In genomic region chr10:121904137-121904536, GRCm38 (mm10) we compare ENCODE assay signal across 10 mouse cellular contexts.
DNase-seq lines count a peak whose midpoint lies in the region; ATAC-seq lines count a peak whose summit lies in the region.
"Had no signal": no experiment of that assay in that cellular context is flagged by ENCODE, and none has a peak within 500 bp of the region (broad histone marks: within the 10 kb centered on the region; RNA-seq: fewer than 3 reads in every experiment).

No protein-coding gene starts in this region.

- H3K9me3 ChIP-seq in hindbrain, embryonic 14.5 days (ENCODE audit: control insufficient read depth, low read length), result no peaks in the 10 kb centered on the region
- no peaks in the 10 kb centered on the region for H3K9me3 ChIP-seq in hindbrain, embryonic 12.5 days (replicated peaks)

- peak overlapping the region; percentile 30; the same call in 1 of the 2 replicates for H3K27ac ChIP-seq in hindbrain, embryonic 14.5 days
- no peak overlapping the region for H3K27ac ChIP-seq in hindbrain, embryonic 12.5 days
- H3K27ac ChIP-seq: liver, embryonic 14.5 days had no signal

- no peak overlapping the region for H3K9ac ChIP-seq in hindbrain, embryonic 14.5 days
- H3K9ac ChIP-seq in hindbrain, embryonic 12.5 days, result no peak overlapping the region
- H3K9ac ChIP-seq: liver, embryonic 14.5 days had no signal

- 60% methylated on average over 1 of the region's 1 CpGs for WGBS in hindbrain, embryonic 14.5 days
- 57% methylated on average over 1 of the region's 1 CpGs for WGBS in hindbrain, embryonic 12.5 days

- H3K36me3 ChIP-seq in hindbrain, embryonic 14.5 days (replicated peaks; ENCODE audit: control insufficient read depth, insufficient read depth), result no peaks in the 10 kb centered on the region
- H3K36me3 ChIP-seq in hindbrain, embryonic 12.5 days, result 0 out of 2 replicates have a peak, but pooled peaks cover 3% of the 10 kb centered on the region

- no peak for ATAC-seq in hindbrain, embryonic 14.5 days (ENCODE audit: low FRiP score)
- no peak for ATAC-seq in hindbrain, embryonic 12.5 days (ENCODE audit: low FRiP score)
- ATAC-seq in erythroid progenitor cell, adult 5-6 weeks (replicated peaks; ENCODE audit: low FRiP score, poor library complexity, severe bottlenecking), result no peak

- intact Hi-C loops in heart, postnatal 14 days (cut with DNase I), result loop anchor here (5.0 kb wide), 1 partner anchor 67 kb away; no protein-coding TSS in a partner anchor

- no peak overlapping the region for H3K4me3 ChIP-seq in hindbrain, embryonic 14.5 days (replicated peaks; ENCODE audit: low read length)
- no peak overlapping the region for H3K4me3 ChIP-seq in hindbrain, embryonic 12.5 days

- no peaks in the 10 kb centered on the region for H3K4me1 ChIP-seq in hindbrain, embryonic 14.5 days (replicated peaks; ENCODE audit: control insufficient read depth, insufficient read depth, low read length)
- H3K4me1 ChIP-seq in hindbrain, embryonic 12.5 days, result peaks cover 4% of the 10 kb centered on the region; the same call in 1 of the 2 replicates

- H3K27me3 ChIP-seq in hindbrain, embryonic 14.5 days (ENCODE audit: control insufficient read depth, insufficient read depth, low read length), result no peaks in the 10 kb centered on the region
- H3K27me3 ChIP-seq in hindbrain, embryonic 12.5 days, result no peaks in the 10 kb centered on the region

- H3K4me2 ChIP-seq in hindbrain, embryonic 14.5 days (replicated peaks), result no peak overlapping the region
- no peak overlapping the region for H3K4me2 ChIP-seq in hindbrain, embryonic 12.5 days (replicated peaks)

- DNase-seq in hindbrain, embryonic 14.5 days (ENCODE audit: low spot score), result no peak
- peak; percentile 93 for DNase-seq in NIH3T3 (ENCODE audit: low read depth)
- peak; percentile 13 to 30 for DNase-seq in heart, postnatal 14 days
- DNase-seq in lung, postnatal 14 days, result peak; percentile 8
- DNase-seq in thymus, postnatal 36 days, result no peak
- no peak for DNase-seq in retina, embryonic 14.5 days (ENCODE audit: low spot score)
- DNase-seq: embryo, embryonic 11 days had no signal

Comparison
In these comparisons a context has a peak if more than half of its experiments do, and no peak if none do; other contexts are left out.
1. DNase-seq: peak in NIH3T3 (single experiment), heart, postnatal 14 days (2 of 2) and lung, postnatal 14 days (single experiment); none in hindbrain, embryonic 14.5 days (single experiment), thymus, postnatal 36 days (0 of 2) and retina, embryonic 14.5 days (single experiment).